In the genomic region with DNA sequence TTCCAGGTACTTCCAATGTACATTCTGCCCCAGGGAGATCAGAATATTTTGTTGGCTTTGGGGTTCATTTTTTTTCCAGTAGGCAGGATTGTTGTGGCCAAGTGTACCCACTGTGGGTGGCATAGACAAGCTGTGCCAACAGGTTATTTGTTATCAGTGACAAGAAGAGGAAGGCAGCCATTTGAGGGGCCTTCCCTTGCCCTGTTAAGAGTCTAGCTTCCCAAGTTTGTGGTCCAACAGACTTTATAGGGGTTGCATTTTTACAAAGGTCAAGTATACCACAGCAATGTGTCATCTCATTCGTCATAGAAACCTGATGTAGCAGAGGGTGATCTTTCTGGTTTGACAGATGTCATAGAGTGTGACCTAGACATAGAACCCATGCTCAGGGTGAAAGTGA, we compare ENCODE assay signal across 29 mouse cellular contexts.
DNase-seq lines count a peak whose midpoint lies in the region; ATAC-seq and TF ChIP-seq lines count a peak whose summit lies in the region.
"Had no signal": no experiment of that assay in that cellular context is flagged by ENCODE, and none has a peak within 500 bp of the region (broad histone marks: within the 10 kb centered on the region; RNA-seq: fewer than 3 reads in every experiment).

No protein-coding gene starts in this region.

- no peaks in the 10 kb centered on the region for H3K36me3 ChIP-seq in kidney, adult 2 months (ENCODE audit: control insufficient read depth, insufficient read depth, low read length)
- H3K36me3 ChIP-seq in neural tube, embryonic 15.5 days: no peaks in the 10 kb centered on the region
- no peaks in the 10 kb centered on the region for H3K36me3 ChIP-seq in midbrain, embryonic 14.5 days (ENCODE audit: control insufficient read depth, insufficient read depth, low read length)
- H3K36me3 ChIP-seq: embryonic facial prominence, embryonic 12.5 days; embryonic facial prominence, embryonic 15.5 days; G1E; heart, embryonic 10.5 days; heart, embryonic 13.5 days; hindbrain, embryonic 10.5 days; hindbrain, embryonic 13.5 days; intestine, embryonic 15.5 days had no signal

- H3K27ac ChIP-seq in kidney, adult 2 months (ENCODE audit: insufficient read depth, low read depth, low read length): no peak overlapping the region
- H3K27ac ChIP-seq in neural tube, embryonic 15.5 days (replicated peaks): no peak overlapping the region
- no peak overlapping the region for H3K27ac ChIP-seq in midbrain, embryonic 14.5 days (replicated peaks; ENCODE audit: low read depth, low read length)
- H3K27ac ChIP-seq: embryonic facial prominence, embryonic 12.5 days; embryonic facial prominence, embryonic 15.5 days; gastrocnemius, adult 2 months; heart, adult 2 months; heart, embryonic 10.5 days; heart, embryonic 13.5 days; hindbrain, embryonic 10.5 days; hindbrain, embryonic 13.5 days; intestine, embryonic 15.5 days had no signal

- H3K4me2 ChIP-seq in neural tube, embryonic 15.5 days: no peak overlapping the region
- H3K4me2 ChIP-seq in midbrain, embryonic 14.5 days (ENCODE audit: low read length): no peak overlapping the region
- H3K4me2 ChIP-seq: embryonic facial prominence, embryonic 12.5 days; embryonic facial prominence, embryonic 15.5 days; heart, embryonic 13.5 days; hindbrain, embryonic 13.5 days; intestine, embryonic 15.5 days had no signal

- TF ChIP-seq POLR2A in kidney, adult 2 months (IDR thresholded peaks at IDR 0.05; ENCODE audit: low read depth, low read length): no peak

- 95% methylated on average over 1 of the region's 1 CpGs for WGBS in kidney, adult 2 months
- WGBS in neural tube, embryonic 15.5 days: 95% methylated on average over 1 of the region's 1 CpGs
- WGBS in midbrain, embryonic 14.5 days: 90% methylated on average over 1 of the region's 1 CpGs

- H3K9ac ChIP-seq in neural tube, embryonic 15.5 days (replicated peaks): no peak overlapping the region
- H3K9ac ChIP-seq in midbrain, embryonic 14.5 days (replicated peaks; ENCODE audit: low read length): no peak overlapping the region
- H3K9ac ChIP-seq: embryonic facial prominence, embryonic 12.5 days; embryonic facial prominence, embryonic 15.5 days; forebrain, postnatal 0 days; heart, embryonic 13.5 days; hindbrain, embryonic 13.5 days; intestine, embryonic 15.5 days had no signal

- TF ChIP-seq CTCF in kidney, adult 2 months (conservative IDR thresholded peaks at IDR 0.05; ENCODE audit: insufficient read depth, insufficient read length, low read depth, low read length): no peak

- peaks cover 4% of the 10 kb centered on the region; the same call in 1 of the 2 replicates for H3K4me1 ChIP-seq in kidney, adult 2 months (ENCODE audit: control insufficient read depth, insufficient read depth, low read length)
- no peaks in the 10 kb centered on the region for H3K4me1 ChIP-seq in neural tube, embryonic 15.5 days
- no peaks in the 10 kb centered on the region for H3K4me1 ChIP-seq in midbrain, embryonic 14.5 days (ENCODE audit: control insufficient read depth, insufficient read depth, low read length)
- H3K4me1 ChIP-seq: embryonic facial prominence, embryonic 12.5 days; embryonic facial prominence, embryonic 15.5 days; hindbrain, embryonic 13.5 days; intestine, embryonic 15.5 days had no signal

- H3K9me3 ChIP-seq in neural tube, embryonic 15.5 days (replicated peaks): no peaks in the 10 kb centered on the region
- no peaks in the 10 kb centered on the region for H3K9me3 ChIP-seq in midbrain, embryonic 14.5 days (ENCODE audit: control insufficient read depth, low read length)
- H3K9me3 ChIP-seq: embryonic facial prominence, embryonic 12.5 days; embryonic facial prominence, embryonic 15.5 days; heart, embryonic 10.5 days; heart, embryonic 13.5 days; hindbrain, embryonic 10.5 days; hindbrain, embryonic 13.5 days; intestine, embryonic 15.5 days had no signal

- no peaks in the 10 kb centered on the region for H3K27me3 ChIP-seq in kidney, adult 2 months (replicated peaks; ENCODE audit: control insufficient read depth, insufficient read depth, low read length)
- H3K27me3 ChIP-seq in neural tube, embryonic 15.5 days (replicated peaks): no peaks in the 10 kb centered on the region
- H3K27me3 ChIP-seq in midbrain, embryonic 14.5 days (ENCODE audit: control insufficient read depth, insufficient read depth, low read length): no peaks in the 10 kb centered on the region
- H3K27me3 ChIP-seq: CH12.LX; embryonic facial prominence, embryonic 12.5 days; embryonic facial prominence, embryonic 15.5 days; heart, embryonic 13.5 days; hindbrain, embryonic 13.5 days; intestine, embryonic 15.5 days; Patski had no signal

- peak; percentile 30; the same call in 1 of the 2 replicates for ATAC-seq in granulocyte monocyte progenitor cell, adult 5-6 weeks (replicated peaks; ENCODE audit: poor library complexity, severe bottlenecking)
- 0 out of 2 replicates have a peak, but pooled peaks have one; percentile 22 for ATAC-seq in megakaryocyte-erythroid progenitor cell, adult 5-6 weeks (replicated peaks; ENCODE audit: low FRiP score, low TSS enrichment, poor library complexity, severe bottlenecking)
- no peak for ATAC-seq in neural tube, embryonic 15.5 days (ENCODE audit: low FRiP score)
- ATAC-seq in midbrain, embryonic 14.5 days (ENCODE audit: low FRiP score, low TSS enrichment): no peak
- ATAC-seq: forebrain, embryonic 14.5 days; forebrain, postnatal 0 days; hindbrain, embryonic 16.5 days; intestine, embryonic 15.5 days; Patski had no signal

- peak; percentile 83 for DNase-seq in 416B (ENCODE audit: low read depth)
- DNase-seq in CD4-positive helper T cell, adult 2 months (ENCODE audit: low read depth, low spot score): peak; percentile 19
- DNase-seq in kidney, adult 2 months: no peak
- no peak for DNase-seq in midbrain, embryonic 14.5 days
- DNase-seq: adrenal gland, postnatal 10 days; adrenal gland, postnatal 36 days; cerebellum, adult 18-20 months; cerebellum, adult 9-10 months; cerebellum, postnatal 25 days; forebrain, postnatal 0 days; gastrocnemius, adult 2 months; gastrocnemius, postnatal 14 days; heart, adult 2 months; heart, postnatal 14 days had no signal

- H3K4me3 ChIP-seq in kidney, adult 2 months (ENCODE audit: insufficient read depth, low read depth, low read length): no peak overlapping the region
- H3K4me3 ChIP-seq in neural tube, embryonic 15.5 days (replicated peaks): no peak overlapping the region
- no peak overlapping the region for H3K4me3 ChIP-seq in midbrain, embryonic 14.5 days (replicated peaks; ENCODE audit: low read depth, low read length)
- H3K4me3 ChIP-seq: embryonic facial prominence, embryonic 12.5 days; embryonic facial prominence, embryonic 15.5 days; gastrocnemius, adult 2 months; heart, adult 2 months; heart, embryonic 10.5 days; heart, embryonic 13.5 days; hindbrain, embryonic 10.5 days; hindbrain, embryonic 13.5 days; intestine, embryonic 15.5 days had no signal

Comparison
In these comparisons a context has a peak if more than half of its experiments do, and no peak if none do; other contexts are left out.
1. DNase-seq: peak in 416B (single experiment) and CD4-positive helper T cell, adult 2 months (single experiment); none in kidney, adult 2 months (single experiment) and midbrain, embryonic 14.5 days (single experiment).
2. ATAC-seq: peak in granulocyte monocyte progenitor cell, adult 5-6 weeks (single experiment) and megakaryocyte-erythroid progenitor cell, adult 5-6 weeks (single experiment); none in neural tube, embryonic 15.5 days (single experiment) and midbrain, embryonic 14.5 days (single experiment).